Comparison of ENCODE assay signal across 22 mouse cellular contexts in the genomic region with DNA sequence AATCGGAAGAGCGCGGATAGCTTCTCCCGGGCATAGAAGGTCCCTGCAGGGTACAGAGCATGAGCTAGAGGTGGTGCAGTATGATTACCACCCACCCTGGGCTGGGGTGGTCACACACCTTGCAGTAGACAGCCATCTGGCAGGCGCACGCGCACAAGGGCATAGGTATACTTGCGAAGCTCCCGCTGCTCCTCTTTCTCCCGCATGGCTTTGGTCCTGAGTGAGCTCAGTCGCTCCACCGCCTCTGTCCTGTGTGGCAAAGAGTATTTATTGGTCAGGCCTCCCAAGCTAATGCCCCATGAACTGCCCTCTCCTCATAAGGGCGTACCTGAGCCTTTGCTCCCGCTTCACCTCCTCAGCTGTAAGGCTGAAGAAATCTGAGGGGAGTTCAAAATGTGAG. TPM values are rescaled to one million over a fixed set of nuclear protein-coding genes. Genes with fewer than 3 reads are reported as not detected.
"Had no signal": no experiment of that assay in that cellular context is flagged by ENCODE, and none has a peak within 500 bp of the region (broad histone marks: within the 10 kb centered on the region; RNA-seq: fewer than 3 reads in every experiment).

No protein-coding gene starts in this region.

- DNase-seq: kidney, adult 8-10 months; kidney, postnatal 14 days; kidney, postnatal 4 days; left cerebral cortex, postnatal 4 days; liver, postnatal 0 days; lung, embryonic 14.5 days; midbrain, embryonic 14.5 days; retina, postnatal 1 day; right cerebral cortex, postnatal 25 days; spleen, adult 18-20 months; thymus, adult 18-20 months; thymus, postnatal 36 days had no signal

- H3K27ac ChIP-seq: kidney, embryonic 15.5 days; limb, embryonic 12.5 days; limb, embryonic 15.5 days; liver, embryonic 14.5 days; macrophage; neural tube, embryonic 13.5 days; stomach, embryonic 15.5 days had no signal

- H3K9me3 ChIP-seq: kidney, embryonic 15.5 days; limb, embryonic 12.5 days; limb, embryonic 15.5 days; neural tube, embryonic 13.5 days; stomach, embryonic 15.5 days had no signal

- H3K9ac ChIP-seq: kidney, embryonic 15.5 days; limb, embryonic 12.5 days; limb, embryonic 15.5 days; liver, embryonic 14.5 days; liver, postnatal 0 days; lung, embryonic 14.5 days; neural tube, embryonic 13.5 days; stomach, embryonic 15.5 days had no signal

- H3K4me3 ChIP-seq: kidney, embryonic 15.5 days; limb, embryonic 12.5 days; limb, embryonic 15.5 days; myocyte; neural tube, embryonic 13.5 days; stomach, embryonic 15.5 days had no signal

- ATAC-seq: liver, postnatal 0 days; lung, postnatal 0 days had no signal

- H3K27me3 ChIP-seq: kidney, embryonic 15.5 days; limb, embryonic 12.5 days; limb, embryonic 15.5 days; neural tube, embryonic 13.5 days; stomach, embryonic 15.5 days had no signal

RNA-seq across cellular contexts. Expression of a gene that starts 40.5 kb away (rescaled TPM):
- total RNA-seq: monocyte, adult 5-6 weeks had no signal
- polyA plus RNA-seq: macrophage had no signal
